Mouse (Mus musculus) liver, embryonic 14.5 days (tissue): ENCODE results near the gene Gm614. TPM values are rescaled to one million over a fixed set of nuclear protein-coding genes. Genes with fewer than 3 reads are reported as not detected.

Experiments
- ATAC-seq: fragments of 200-750 bp; cut with Nextera tagmentation; 2 replicates; pipeline ENCODE4 v1.8.0; 2017; ENCODE audit warnings: moderate number of reproducible peaks, mild to moderate bottlenecking, moderate library complexity; ENCODE audit not compliant: insufficient read depth
- DNase-seq, 3 experiments: peaks; one replicate each; pipeline ENCODE4 v3.0.0-alpha.2; 2012 to 2013; ENCODE audit warnings: low read depth in 3 of 3, low spot score in 3 of 3
- H3K27ac ChIP-seq: fragments of 300-500 bp; sonication (generic); 2 replicates; pipeline ENCODE4 v1.5.1; 2014; ENCODE audit warnings: moderate library complexity, mild to moderate bottlenecking, control low read depth, inconsistent platforms
- H3K27me3 ChIP-seq: fragments of 300-500 bp; sonication (generic); 2 replicates; pipeline ENCODE4 v1.6.1; 2014; ENCODE audit warnings: mild to moderate bottlenecking, low read length, moderate library complexity; ENCODE audit not compliant: control insufficient read depth, insufficient read depth
- H3K36me3 ChIP-seq: fragments of 300-500 bp; sonication (generic); replicated peaks from 2 replicates; pipeline ENCODE4 v1.6.1; 2014; ENCODE audit warnings: low read depth; ENCODE audit not compliant: control insufficient read depth, insufficient read depth
- H3K4me1 ChIP-seq, 2 experiments: fragments of 200-500 bp in 1 of 2; fragments of 300-500 bp in 1 of 2; sonication (generic) in 1 of 2; replicated peaks; 2 replicates each; pipeline ENCODE4 v1.6.1; 2012 to 2014; ENCODE audit warnings: antibody characterized with exemption in 1 of 2, inconsistent platforms in 1 of 2, low read length in 1 of 2; ENCODE audit not compliant: control insufficient read depth in 2 of 2, insufficient read depth in 2 of 2
- H3K4me2 ChIP-seq: fragments of 300-500 bp; sonication (generic); 2 replicates; pipeline ENCODE4 v1.6.1; 2014; ENCODE audit warnings: low read depth, mild to moderate bottlenecking, control low read depth, moderate library complexity
- H3K4me3 ChIP-seq, 2 experiments: fragments of 200-500 bp in 1 of 2; fragments of 300-500 bp in 1 of 2; sonication (generic) in 1 of 2; 2 replicates each; pipeline ENCODE4 v1.5.1; 2012 to 2014; ENCODE audit warnings: low read depth in 2 of 2, low read length in 2 of 2, mild to moderate bottlenecking in 2 of 2, control low read depth in 1 of 2, inconsistent platforms in 1 of 2, moderate library complexity in 1 of 2; ENCODE audit not compliant: insufficient read depth in 1 of 2
- H3K9ac ChIP-seq: fragments of 300-500 bp; sonication (generic); replicated peaks from 2 replicates; pipeline ENCODE4 v1.6.1; 2014; ENCODE audit warnings: mild to moderate bottlenecking, control low read depth, moderate library complexity
- H3K9me3 ChIP-seq: fragments of 300-500 bp; sonication (generic); 2 replicates; pipeline ENCODE4 v1.6.1; 2016; ENCODE audit warnings: low read length, mixed read lengths; ENCODE audit not compliant: control insufficient read depth
- CTCF ChIP-seq: IDR thresholded peaks from 2 replicates; pipeline ENCODE4 v1.5.1; 2016; ENCODE audit warnings: antibody characterized with exemption, low read depth, control low read depth
- EP300 ChIP-seq: IDR thresholded peaks from 2 replicates; pipeline ENCODE4 v1.6.1; 2016; ENCODE audit warnings: antibody characterized with exemption, low read depth
- WGBS: fragments of 180-500 bp; shearing (Covaris S2); extraction: QIAGEN DNeasy Blood & Tissue Kit; methylation state at CpG from one replicate; pipeline ENCODE4 v1.1.7; 2014; ENCODE audit not compliant: insufficient replicate concordance; 5-methylcytosine and 5-hydroxymethylcytosine counted together
- polyA plus RNA-seq, 2 experiments: library from polyadenylated mRNA; depleted of rRNA in 1 of 2; stranded (reverse) in 1 of 2; unstranded in 1 of 2; fragments of >200 nt; fragmentation: Nextera tagmentation in 1 of 2; extraction: Ambion mirVana in 1 of 2; gene quantifications; 2 replicates each; pipeline versions ENCODE4 v1.2.1 to v1.2.3; 2012 to 2014

Gene Gm614
- polyA plus RNA-seq, 2 experiments: not detected

DNA sequence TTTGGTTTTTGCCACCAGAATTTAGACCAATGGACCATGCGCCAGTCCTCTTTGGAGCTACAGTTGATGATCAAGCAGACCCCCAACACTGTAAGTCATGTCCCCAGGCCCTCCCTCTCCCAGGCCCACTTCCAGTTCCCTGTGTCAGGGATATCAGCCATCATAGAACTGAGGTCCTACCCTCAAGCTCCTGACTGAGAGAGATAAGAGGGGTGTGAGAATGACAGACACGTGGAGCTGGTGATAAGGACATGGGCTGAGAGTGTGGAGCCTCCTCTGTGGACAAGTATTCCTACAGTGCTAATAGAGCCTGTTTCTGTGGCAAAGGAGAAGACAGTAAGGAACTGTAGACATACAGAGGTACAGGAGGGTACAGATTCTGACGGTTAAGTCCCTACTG is 23.8 kb upstream of the Gm614 start:
- Histone ChIP-seq H3K4me3 (peak overlapping the region; percentile 2 to 26; a peak in 2 of 4 replicates), H3K4me2 (peak overlapping the region; percentile 69), H3K27me3 (no peaks in the 10 kb centered on the region), H3K4me1 (peaks cover 33 to 45% of the 10 kb centered on the region in 2 experiments), H3K27ac (peak overlapping the region; percentile 97), H3K9me3 (no peaks in the 10 kb centered on the region), H3K36me3 (peaks cover 77% of the 10 kb centered on the region), H3K9ac (peak overlapping the region; percentile 67)
- 26% methylated on average over 3 of the region's 3 CpGs for WGBS
- TF ChIP-seq EP300 (peak; percentile 95), CTCF (no peak)
- ATAC-seq (peak; percentile 96), DNase-seq (peak; percentile 82 to 85 (median 83))

DNA sequence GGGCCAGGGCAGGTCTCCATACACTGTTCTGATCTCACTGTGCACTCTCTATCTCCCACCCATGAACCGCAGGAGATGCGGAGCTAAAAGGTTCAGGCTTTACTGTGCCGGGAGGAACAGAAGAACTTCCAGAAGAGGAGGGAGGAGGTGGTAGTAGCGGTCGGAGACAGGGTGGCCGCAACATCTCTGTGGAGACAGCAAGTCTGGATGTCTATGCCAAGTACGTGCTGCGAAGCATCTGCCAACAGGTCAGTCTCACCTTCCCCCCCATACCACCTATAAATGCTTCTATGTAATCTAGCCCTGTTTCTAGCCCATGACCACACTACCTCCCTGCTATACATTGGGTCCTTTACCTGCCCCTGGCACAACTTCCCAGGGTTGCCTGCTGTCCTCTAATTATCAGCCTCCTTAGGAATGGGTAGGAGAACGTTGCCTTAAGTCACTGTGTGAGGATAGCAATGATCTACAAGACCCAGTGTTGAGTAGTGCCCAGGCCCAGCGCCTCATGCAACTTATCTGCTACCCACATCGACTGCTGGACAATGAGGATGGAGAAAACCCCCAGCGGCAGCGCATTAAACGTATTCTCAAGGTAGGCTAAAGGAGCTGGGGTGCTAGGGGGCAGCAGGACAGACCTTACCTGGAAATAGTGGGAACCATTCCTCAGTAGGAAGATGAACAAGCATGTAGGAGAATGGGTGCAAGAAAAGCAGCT is 22.3 kb upstream of the Gm614 start:
- DNase-seq (no peak), ATAC-seq (no peak)
- peaks cover 33 to 45% of the 10 kb centered on the region in 2 experiments for H3K4me1 ChIP-seq
- no peak overlapping the region for H3K4me2 ChIP-seq
- peak overlapping the region; percentile 97 for H3K27ac ChIP-seq
- TF ChIP-seq EP300 (no peak), CTCF (no peak)
- no peaks in the 10 kb centered on the region for H3K9me3 ChIP-seq
- no peak overlapping the region for H3K9ac ChIP-seq
- peaks cover 76% of the 10 kb centered on the region for H3K36me3 ChIP-seq
- WGBS: 83% methylated on average over 14 of the region's 14 CpGs
- no peak overlapping the region for H3K4me3 ChIP-seq
- H3K27me3 ChIP-seq: no peaks in the 10 kb centered on the region

DNA sequence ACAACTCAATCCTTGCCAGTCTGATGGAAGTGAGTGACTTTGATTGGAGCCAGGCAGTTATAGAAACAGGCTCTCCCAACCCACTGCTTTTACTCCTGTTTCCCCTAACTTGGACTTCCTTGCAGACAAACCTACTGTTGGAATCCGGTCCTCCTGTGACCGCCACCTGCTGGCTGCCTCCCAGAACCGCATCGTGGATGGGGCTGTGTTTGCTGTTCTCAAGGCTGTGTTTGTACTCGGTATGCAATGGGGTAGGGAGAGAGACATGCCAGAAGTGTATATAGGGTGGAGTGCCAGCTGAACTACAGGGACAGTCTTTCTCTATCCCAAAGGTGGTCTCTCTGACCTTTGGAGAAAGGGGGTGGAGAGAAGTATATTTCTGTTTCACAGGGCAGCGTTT is 21.7 kb upstream of the Gm614 start:
- Histone ChIP-seq H3K27me3 (no peaks in the 10 kb centered on the region), H3K9ac (no peak overlapping the region), H3K9me3 (no peaks in the 10 kb centered on the region), H3K36me3 (peaks cover 75% of the 10 kb centered on the region), H3K4me3 (no peak overlapping the region), H3K27ac (0 out of 2 replicates have a peak overlapping the region, but pooled peaks have one; percentile 18), H3K4me1 (peaks cover 33 to 44% of the 10 kb centered on the region in 2 experiments), H3K4me2 (no peak overlapping the region)
- TF ChIP-seq EP300 (no peak), CTCF (peak; percentile 95)
- 26% methylated on average over 6 of the region's 6 CpGs for WGBS
- ATAC-seq: no peak
- DNase-seq: peak in 2 of 3 experiments; percentile 31 to 44

DNA sequence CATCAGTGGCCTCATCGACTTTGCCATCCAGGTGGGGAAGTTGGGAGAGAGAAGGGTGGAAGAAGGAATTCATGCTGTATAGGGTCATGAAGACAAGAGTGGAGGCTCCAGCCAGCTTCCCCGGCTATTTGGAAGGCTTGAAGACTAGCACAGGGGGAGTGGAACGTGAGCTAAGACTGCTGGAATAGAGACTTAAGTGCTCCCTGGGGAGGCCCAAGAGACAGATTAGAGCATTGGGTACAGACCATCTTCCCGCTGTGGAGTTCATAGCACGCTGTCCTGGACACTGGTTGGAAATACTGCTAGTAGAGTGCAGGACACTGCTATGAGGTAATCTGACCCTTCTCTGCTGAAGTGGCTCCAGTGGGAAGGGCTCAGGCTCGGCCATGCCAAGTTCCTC is 19.0 kb upstream of the Gm614 start:
- no peak overlapping the region for H3K27ac ChIP-seq
- WGBS: 67% methylated on average over 6 of the region's 6 CpGs
- H3K4me1 ChIP-seq: peaks cover 11 to 17% of the 10 kb centered on the region in 2 experiments
- no peak overlapping the region for H3K4me2 ChIP-seq
- H3K9ac ChIP-seq: no peak overlapping the region
- ATAC-seq (no peak), DNase-seq (no peak)
- no peaks in the 10 kb centered on the region for H3K27me3 ChIP-seq
- TF ChIP-seq CTCF (no peak), EP300 (no peak)
- H3K36me3 ChIP-seq: peaks cover 66% of the 10 kb centered on the region
- no peaks in the 10 kb centered on the region for H3K9me3 ChIP-seq
- no peak overlapping the region for H3K4me3 ChIP-seq

DNA sequence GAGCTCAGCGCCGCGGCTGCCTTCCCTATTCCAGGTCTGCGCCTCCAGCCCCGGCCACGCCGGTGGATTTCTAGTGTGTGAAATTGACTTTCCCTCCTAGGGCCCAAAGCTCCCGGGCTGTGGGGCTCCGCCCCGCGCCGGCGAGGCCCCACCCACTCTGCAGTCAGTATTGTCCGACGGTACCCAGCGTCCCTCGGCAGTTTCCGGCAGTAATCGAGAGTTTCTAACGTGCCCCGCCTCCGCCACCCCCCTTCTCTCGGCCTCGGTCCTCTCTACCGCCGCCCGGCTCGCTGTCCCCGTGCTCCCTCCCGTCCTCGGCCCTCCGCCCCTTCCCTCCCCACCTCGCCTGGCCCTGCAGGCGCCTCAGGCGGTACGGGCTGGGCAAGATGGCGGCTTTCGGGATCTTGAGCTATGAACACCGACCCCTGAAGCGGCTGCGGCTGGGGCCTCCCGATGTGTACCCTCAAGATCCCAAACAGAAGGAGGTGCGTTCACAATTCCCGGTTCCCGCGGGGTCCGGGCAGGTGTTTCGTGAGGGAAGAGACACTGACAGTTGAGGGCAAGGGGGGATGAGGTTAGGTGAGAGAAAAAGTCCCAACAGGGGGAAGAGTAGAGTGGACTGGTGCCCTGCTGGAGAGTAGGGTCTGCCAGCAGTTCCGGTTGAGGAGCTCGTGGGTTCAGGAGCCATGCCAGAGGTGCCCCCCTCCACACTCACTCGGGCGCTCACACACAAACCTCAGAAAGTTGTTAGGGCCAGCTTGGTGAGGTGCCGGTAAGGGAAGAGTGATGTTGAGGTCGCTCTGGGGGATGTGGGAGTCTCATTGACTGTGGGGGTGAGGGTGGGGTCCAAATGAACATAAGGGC is 10.3 kb upstream of the Gm614 start, which contains the start of gene Med12:
Gene Med12, plus strand, starts transcription at position 156 of the 864 bp plus-strand sequence.
- DNase-seq (peak; percentile 85 to 86 (median 85)), ATAC-seq (peak; percentile 95)
- Histone ChIP-seq H3K4me3 (peak within 1 kb of the TSS; percentile 72 to 92), H3K27me3 (no peaks in the 10 kb centered on the region), H3K27ac (peak within 1 kb of the TSS; percentile 62), H3K9ac (peak within 1 kb of the TSS; percentile 90), H3K4me2 (peak within 1 kb of the TSS; percentile 71), H3K36me3 (peaks cover 21% of the 10 kb centered on the region), H3K4me1 (peaks cover 0 to 13% of the 10 kb centered on the region in 2 experiments; a peak in 3 of 4 replicates), H3K9me3 (no peaks in the 10 kb centered on the region)
- no peak for TF ChIP-seq CTCF
- WGBS: 15% methylated on average over 52 of the region's 54 CpGs
